Mouse (Mus musculus) c-Kit-negative CD71-positive TER-119-positive erythroid progenitor cells, embryonic 14.5 days (primary cell): Measurements from ENCODE around the gene Gm10842.
"Not testable (repeated sequence)": the region's sequence is repeated elsewhere in the genome, so short reads cannot be mapped to it uniquely, and the experiment has no call there.

Experiments
- DNase-seq: peaks from one replicate; pipeline ENCODE4 v3.0.0-alpha.2; 2013; ENCODE audit warnings: low read depth, low spot score

The Gm10842 gene

DNA sequence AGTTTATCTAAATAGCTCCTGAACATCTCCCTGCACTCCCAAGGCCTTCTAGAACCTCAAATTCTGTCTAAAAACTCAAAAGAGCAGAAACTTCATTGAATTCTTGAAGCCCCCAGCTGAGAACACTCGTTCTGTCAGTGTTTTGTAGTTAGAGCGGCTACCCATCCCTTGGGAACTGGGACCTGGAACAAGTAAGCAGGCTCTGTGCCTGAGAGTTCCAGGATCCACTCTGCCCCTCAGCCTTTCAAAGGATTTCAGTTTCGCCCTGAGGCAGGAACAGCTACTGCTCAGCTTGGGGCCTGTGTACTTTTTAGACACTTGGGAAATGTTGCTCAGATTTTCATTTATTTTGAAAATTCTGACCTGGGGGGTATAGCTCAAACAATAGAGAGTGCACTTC, at the start of gene Gm10842:
Gene Gm10842 (plus strand): TSS at position 301 of the 400 bp plus-strand sequence.
- DNase-seq, result no peak

DNA sequence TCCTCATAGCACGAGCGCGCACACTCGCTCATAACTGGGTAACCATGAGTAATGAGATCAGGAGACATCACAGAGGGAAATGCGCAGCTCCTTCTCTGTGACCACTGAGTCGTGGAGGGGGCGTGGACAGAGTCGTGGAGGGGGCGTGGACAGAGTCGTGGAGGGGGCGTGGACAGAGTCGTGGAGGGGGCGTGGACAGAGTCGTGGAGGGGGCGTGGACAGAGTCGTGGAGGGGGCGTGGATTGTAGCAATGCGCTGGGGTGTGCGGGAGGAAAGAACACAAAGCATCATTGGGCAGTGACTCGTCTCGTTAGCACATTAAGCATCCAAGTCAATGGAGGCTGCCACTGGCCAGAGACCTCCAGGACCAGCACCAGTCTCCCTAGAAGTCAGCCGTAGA, 34.2 kb upstream of the Gm10842 start:
- not testable (repeated sequence) for DNase-seq

- DNase-seq, result no peak
These were observed 28.9 kb upstream of the Gm10842 start for GRCm38 (mm10) chr11:105117814-105118213.

GRCm38 (mm10) chr11:105120551-105121061, 26.1 kb upstream of the Gm10842 start:
- DNase-seq, result no peak

DNA sequence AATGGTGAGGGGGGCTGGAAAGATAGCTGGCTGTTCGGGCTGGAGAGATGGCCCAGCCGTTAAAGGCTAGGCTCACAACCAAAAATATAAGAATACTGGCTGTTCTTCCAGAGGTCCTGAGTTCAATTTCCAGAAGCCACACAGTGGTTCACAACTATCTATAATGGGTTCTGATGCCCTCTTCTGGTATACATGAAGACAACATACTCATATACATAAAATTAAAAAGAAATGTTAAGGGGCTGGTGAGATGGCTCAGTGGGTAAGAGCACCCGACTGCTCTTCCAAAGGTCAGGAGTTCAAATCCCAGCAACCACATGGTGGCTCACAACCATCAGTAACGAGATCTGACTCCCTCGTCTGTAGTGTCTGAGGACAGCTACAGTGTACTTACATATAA, 24.9 kb upstream of the Gm10842 start:
- not testable (repeated sequence) for DNase-seq

GRCm38 (mm10) chr11:105123986-105124385, 22.7 kb upstream of the Gm10842 start:
- peak; percentile 73 for DNase-seq

GRCm38 (mm10) chr11:105125735-105126519, 20.8 kb upstream of the Gm10842 start, which contains the start of gene Mettl2:
Gene Mettl2, plus strand, starts transcription at chr11:105126425.
- peak; percentile 70 for DNase-seq

- no peak for DNase-seq
These were observed 20.1 kb upstream of the Gm10842 start for GRCm38 (mm10) chr11:105126520-105127029.

DNA sequence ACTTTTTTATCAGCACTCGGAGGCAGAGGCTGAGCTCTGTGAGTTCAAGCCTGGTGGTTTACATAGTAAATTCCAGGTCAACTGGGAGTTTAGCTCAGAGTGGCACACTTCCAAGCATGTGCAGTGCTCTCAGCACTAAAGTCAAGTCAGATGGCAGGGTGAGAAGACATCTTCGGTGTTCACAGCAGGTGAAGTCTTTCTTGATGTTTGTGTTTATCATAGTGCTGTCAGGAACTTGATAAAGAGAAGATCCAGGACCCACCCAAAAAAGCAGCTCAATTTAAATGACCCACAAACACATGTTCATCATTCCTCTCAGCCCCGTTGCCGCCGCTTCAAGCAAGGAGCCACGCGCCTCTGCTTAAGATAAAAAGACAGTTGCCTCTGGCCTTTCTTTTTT, 11.0 kb upstream of the Gm10842 start:
- no peak for DNase-seq

- not testable (repeated sequence) for DNase-seq
These were observed 9.4 kb upstream of the Gm10842 start for GRCm38 (mm10) chr11:105137255-105137654.

DNA sequence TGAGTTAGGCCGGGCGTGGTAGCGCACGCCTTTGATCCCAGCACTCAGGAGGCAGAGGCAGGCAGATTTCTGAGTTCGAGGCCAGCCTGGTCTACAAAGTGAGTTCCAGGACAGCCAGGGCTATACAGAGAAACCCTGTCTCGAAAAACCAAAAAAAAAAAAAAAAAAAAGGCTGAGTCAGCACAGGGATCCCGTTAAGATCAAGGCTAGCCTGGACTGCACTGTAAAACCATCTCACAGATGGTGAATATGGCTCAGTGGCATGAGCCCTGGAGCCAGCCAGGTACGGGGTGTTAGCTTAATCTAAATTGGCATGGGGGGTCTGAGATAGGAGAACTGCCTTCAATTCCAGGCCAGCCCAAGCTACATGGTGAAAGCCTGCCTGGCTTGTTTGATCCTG, 6.2 kb upstream of the Gm10842 start:
- DNase-seq, result not testable (repeated sequence)

DNA sequence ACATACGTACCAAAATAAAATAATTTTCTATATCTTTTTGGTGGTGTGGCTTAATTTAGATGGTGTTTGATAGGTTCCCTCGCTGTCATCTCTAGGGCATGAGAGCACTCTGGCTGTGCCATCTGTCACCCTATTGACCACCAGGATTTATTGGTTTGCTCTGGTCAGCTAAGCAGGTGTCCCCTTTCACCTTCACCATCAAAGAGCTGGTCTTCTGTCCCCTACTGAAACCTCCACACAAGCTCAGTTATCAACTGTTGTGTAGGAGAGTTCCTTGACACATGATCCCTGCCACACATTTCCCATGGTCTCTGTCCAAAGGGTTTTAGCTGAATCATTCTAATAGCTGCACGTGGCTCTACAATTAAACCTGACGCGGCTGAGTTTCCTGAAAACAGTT, 5.6 kb upstream of the Gm10842 start:
- no peak for DNase-seq

DNA sequence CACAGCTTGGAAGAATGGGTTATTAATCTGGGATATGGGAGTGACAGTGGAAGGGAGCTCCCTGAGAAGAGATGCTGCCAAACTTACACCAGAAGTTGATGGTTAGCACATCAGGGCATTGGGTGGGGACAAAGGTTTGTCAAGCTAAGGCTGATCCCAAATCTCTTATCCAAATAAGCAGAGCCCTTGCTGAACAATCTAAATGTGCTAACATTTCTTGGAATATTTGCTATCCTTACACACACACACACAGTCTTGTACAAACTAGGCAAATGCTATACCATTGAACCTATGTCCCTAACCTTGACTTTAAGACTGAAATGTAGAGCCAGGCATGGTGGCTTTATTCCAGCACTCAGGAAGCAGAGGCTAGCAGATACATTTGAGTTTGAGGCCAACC, 3.1 kb upstream of the Gm10842 start:
- no peak for DNase-seq

DNA sequence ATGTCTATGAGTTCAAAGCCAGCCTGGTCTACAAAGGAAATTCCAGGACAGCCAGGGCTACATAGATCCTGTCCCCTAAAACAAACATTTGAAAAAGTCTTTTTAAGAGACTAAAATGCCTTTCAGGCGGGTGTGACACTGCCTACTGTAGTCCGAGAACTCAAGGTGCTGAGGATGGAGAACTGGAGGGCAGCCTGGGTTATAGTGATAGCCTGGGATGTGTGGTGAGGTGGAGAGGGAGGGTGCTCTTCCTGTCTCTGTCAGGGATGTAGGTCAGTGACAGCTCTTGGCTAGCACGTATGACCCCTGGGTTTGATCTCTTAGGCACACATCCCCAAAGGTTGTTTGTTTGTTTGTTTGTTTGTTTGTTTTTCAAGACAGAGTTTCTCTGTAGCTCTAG, 2.6 kb upstream of the Gm10842 start:
- DNase-seq, result no peak

- no peak for DNase-seq
These were observed 2.0 kb upstream of the Gm10842 start for GRCm38 (mm10) chr11:105144508-105145210.

- DNase-seq, result no peak
These were observed 1.5 kb upstream of the Gm10842 start for GRCm38 (mm10) chr11:105145211-105145610.

- DNase-seq, result no peak
These were observed 2.7 kb downstream of the Gm10842 start for GRCm38 (mm10) chr11:105149353-105149752.

- DNase-seq, result no peak
These were observed 3.1 kb downstream of the Gm10842 start for GRCm38 (mm10) chr11:105149766-105150165.

DNA sequence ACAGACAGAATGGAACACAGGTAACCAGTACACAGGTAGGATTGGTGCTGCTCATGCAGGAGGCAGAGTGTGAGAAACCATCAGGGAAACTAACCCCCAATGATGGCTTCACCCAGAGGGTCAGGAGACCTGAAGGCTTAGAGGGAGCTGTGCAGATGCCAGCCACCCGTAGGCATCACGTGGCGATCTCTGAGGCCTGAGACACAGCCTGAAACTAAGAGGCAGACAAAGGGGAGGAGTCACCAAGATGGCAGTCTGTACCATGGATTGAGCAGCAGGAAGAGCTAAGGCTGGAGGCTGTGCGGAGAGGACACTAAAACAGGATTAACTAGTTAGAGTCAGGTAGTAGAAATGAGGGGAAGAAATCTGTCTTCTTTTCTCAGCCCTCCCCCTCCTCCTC, 4.0 kb downstream of the Gm10842 start:
- DNase-seq, result no peak

DNA sequence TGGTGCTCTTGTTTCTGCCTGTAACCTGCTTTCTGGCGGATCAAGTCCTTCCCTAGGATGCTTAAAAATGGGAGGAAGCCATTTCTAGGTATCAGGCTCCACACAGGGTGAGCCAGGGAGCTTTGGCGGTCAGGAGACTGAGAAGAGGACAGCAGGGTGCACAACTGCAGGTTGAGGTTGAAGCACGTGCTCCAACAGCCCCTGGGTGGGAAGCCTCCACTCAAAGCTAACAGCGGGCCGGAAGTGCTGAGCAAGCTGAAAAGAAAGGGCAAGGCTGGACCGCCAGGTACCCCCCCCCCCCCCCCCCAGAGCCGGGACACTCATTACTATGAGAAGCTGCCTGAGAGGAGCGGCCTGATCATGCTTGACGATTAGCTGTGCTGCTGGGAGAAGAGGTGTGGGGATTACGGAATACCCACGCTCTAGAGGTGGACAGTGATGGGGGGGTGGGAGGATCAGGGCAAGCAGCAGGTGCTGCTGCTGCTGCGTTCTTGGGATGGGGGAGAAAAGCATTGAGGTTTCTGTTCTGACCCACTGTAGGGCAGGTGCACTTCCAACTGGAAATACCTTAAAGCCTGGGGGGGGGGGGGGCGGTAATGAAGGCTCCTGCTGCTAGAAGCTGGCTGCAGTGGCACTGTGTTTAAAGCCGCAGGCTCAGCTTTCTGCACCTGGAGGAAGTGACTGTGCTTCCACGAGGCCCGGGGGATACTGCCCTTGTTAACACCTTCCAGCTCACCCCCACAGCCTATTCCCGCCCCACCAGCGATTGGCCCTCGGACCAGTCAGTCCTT, 4.7 kb downstream of the Gm10842 start:
- no peak for DNase-seq

- no peak for DNase-seq
These were observed 5.3 kb downstream of the Gm10842 start for GRCm38 (mm10) chr11:105152017-105152300.

- peak; percentile 69 for DNase-seq
These were observed 5.7 kb downstream of the Gm10842 start for GRCm38 (mm10) chr11:105152357-105152899.
